Mouse (Mus musculus): ENCODE data around the gene Itga9. TPM values are rescaled to one million over a fixed set of nuclear protein-coding genes. Genes with fewer than 3 reads are reported as not detected.

Gene Itga9
- polyA plus RNA-seq, 1 experiment from 2014 or later = 5.9 TPM

- Histone ChIP-seq H3K27me3 (replicated peaks; ENCODE audit: control insufficient read depth, insufficient read depth, low read length) (no peaks in the 10 kb centered on the region), H3K4me3 (ENCODE audit: low read depth, low read length) (no peak overlapping the region), H3K36me3 (ENCODE audit: control insufficient read depth, insufficient read depth) (no peaks in the 10 kb centered on the region), H3K9ac (ENCODE audit: low read depth, low read length) (no peak overlapping the region), H3K4me2 (replicated peaks; ENCODE audit: low read depth) (no peak overlapping the region), H3K4me1 (replicated peaks; ENCODE audit: control insufficient read depth, insufficient read depth, low read length) (no peaks in the 10 kb centered on the region), H3K27ac (ENCODE audit: low read depth, low read length) (no peak overlapping the region), H3K9me3 (ENCODE audit: control insufficient read depth) (no peaks in the 10 kb centered on the region)
- no peak for TF ChIP-seq CTCF (IDR thresholded peaks at IDR 0.05; ENCODE audit: low read depth)
- WGBS = 81% methylated on average over 7 of the region's 7 CpGs
- ATAC-seq = no peak
These were observed 280.7 kb downstream of the Itga9 start for GRCm38 (mm10) chr9:118887201-118887600.

- no peak for ATAC-seq
- Histone ChIP-seq H3K4me1 (replicated peaks; ENCODE audit: control insufficient read depth, insufficient read depth, low read length) (no peaks in the 10 kb centered on the region), H3K9ac (ENCODE audit: low read depth, low read length) (no peak overlapping the region), H3K4me2 (replicated peaks; ENCODE audit: low read depth) (no peak overlapping the region), H3K27ac (ENCODE audit: low read depth, low read length) (no peak overlapping the region), H3K4me3 (ENCODE audit: low read depth, low read length) (no peak overlapping the region), H3K27me3 (replicated peaks; ENCODE audit: control insufficient read depth, insufficient read depth, low read length) (no peaks in the 10 kb centered on the region), H3K9me3 (ENCODE audit: control insufficient read depth) (no peaks in the 10 kb centered on the region), H3K36me3 (ENCODE audit: control insufficient read depth, insufficient read depth) (no peaks in the 10 kb centered on the region)
- WGBS = 91% methylated on average over 8 of the region's 8 CpGs
- TF ChIP-seq CTCF (IDR thresholded peaks at IDR 0.05; ENCODE audit: low read depth) = peak; percentile 31
These were observed 281.2 kb downstream of the Itga9 start for GRCm38 (mm10) chr9:118887734-118888133.

GRCm38 (mm10) chr9:118890149-118890548 is 283.7 kb downstream of the Itga9 start:
- Histone ChIP-seq H3K36me3 (ENCODE audit: control insufficient read depth, insufficient read depth) (no peaks in the 10 kb centered on the region), H3K9ac (ENCODE audit: low read depth, low read length) (no peak overlapping the region), H3K4me1 (replicated peaks; ENCODE audit: control insufficient read depth, insufficient read depth, low read length) (no peaks in the 10 kb centered on the region), H3K4me2 (replicated peaks; ENCODE audit: low read depth) (no peak overlapping the region), H3K27me3 (replicated peaks; ENCODE audit: control insufficient read depth, insufficient read depth, low read length) (no peaks in the 10 kb centered on the region), H3K9me3 (ENCODE audit: control insufficient read depth) (no peaks in the 10 kb centered on the region), H3K27ac (ENCODE audit: low read depth, low read length) (no peak overlapping the region), H3K4me3 (ENCODE audit: low read depth, low read length) (no peak overlapping the region)
- no peak for TF ChIP-seq CTCF (IDR thresholded peaks at IDR 0.05; ENCODE audit: low read depth)
- WGBS = 86% methylated on average over 4 of the region's 4 CpGs
- no peak for ATAC-seq

- WGBS = 56% methylated on average over 2 of the region's 2 CpGs
- H3K9me3 ChIP-seq (ENCODE audit: control insufficient read depth) = no peaks in the 10 kb centered on the region
- no peak for ATAC-seq
- no peak overlapping the region for H3K4me2 ChIP-seq (replicated peaks; ENCODE audit: low read depth)
- no peak overlapping the region for H3K4me3 ChIP-seq (ENCODE audit: low read depth, low read length)
- H3K9ac ChIP-seq (ENCODE audit: low read depth, low read length) = no peak overlapping the region
- no peaks in the 10 kb centered on the region for H3K4me1 ChIP-seq (replicated peaks; ENCODE audit: control insufficient read depth, insufficient read depth, low read length)
- H3K27ac ChIP-seq (ENCODE audit: low read depth, low read length) = no peak overlapping the region
- no peaks in the 10 kb centered on the region for H3K27me3 ChIP-seq (replicated peaks; ENCODE audit: control insufficient read depth, insufficient read depth, low read length)
- TF ChIP-seq CTCF (IDR thresholded peaks at IDR 0.05; ENCODE audit: low read depth) = no peak
- no peaks in the 10 kb centered on the region for H3K36me3 ChIP-seq (ENCODE audit: control insufficient read depth, insufficient read depth)
These were observed 284.2 kb downstream of the Itga9 start for GRCm38 (mm10) chr9:118890645-118891044.

GRCm38 (mm10) chr9:118891068-118891467 is 284.6 kb downstream of the Itga9 start:
- 73% methylated on average over 6 of the region's 6 CpGs for WGBS
- no peak overlapping the region for H3K9ac ChIP-seq (ENCODE audit: low read depth, low read length)
- no peak for ATAC-seq

GRCm38 (mm10) chr9:118891593-118891992 is 285.1 kb downstream of the Itga9 start:
- Histone ChIP-seq H3K9me3 (ENCODE audit: control insufficient read depth) (no peaks in the 10 kb centered on the region), H3K27me3 (replicated peaks; ENCODE audit: control insufficient read depth, insufficient read depth, low read length) (no peaks in the 10 kb centered on the region), H3K4me1 (replicated peaks; ENCODE audit: control insufficient read depth, insufficient read depth, low read length) (no peaks in the 10 kb centered on the region), H3K27ac (ENCODE audit: low read depth, low read length) (no peak overlapping the region), H3K4me3 (ENCODE audit: low read depth, low read length) (no peak overlapping the region), H3K4me2 (replicated peaks; ENCODE audit: low read depth) (no peak overlapping the region), H3K36me3 (ENCODE audit: control insufficient read depth, insufficient read depth) (no peaks in the 10 kb centered on the region; the same call in 1 of the 2 replicates), H3K9ac (ENCODE audit: low read depth, low read length) (no peak overlapping the region)
- TF ChIP-seq CTCF (IDR thresholded peaks at IDR 0.05; ENCODE audit: low read depth) = no peak
- no peak for ATAC-seq
- 73% methylated on average over 9 of the region's 9 CpGs for WGBS

More at GRCm38 (mm10) chr9:118891068-118891467, 284.6 kb downstream of the Itga9 start:
- Histone ChIP-seq H3K27ac (ENCODE audit: low read depth, low read length) (no peak overlapping the region), H3K36me3 (ENCODE audit: control insufficient read depth, insufficient read depth) (no peaks in the 10 kb centered on the region; the same call in 1 of the 2 replicates), H3K4me3 (ENCODE audit: low read depth, low read length) (no peak overlapping the region), H3K27me3 (replicated peaks; ENCODE audit: control insufficient read depth, insufficient read depth, low read length) (no peaks in the 10 kb centered on the region), H3K4me2 (replicated peaks; ENCODE audit: low read depth) (no peak overlapping the region), H3K4me1 (replicated peaks; ENCODE audit: control insufficient read depth, insufficient read depth, low read length) (no peaks in the 10 kb centered on the region), H3K9me3 (ENCODE audit: control insufficient read depth) (no peaks in the 10 kb centered on the region)
- no peak for TF ChIP-seq CTCF (IDR thresholded peaks at IDR 0.05; ENCODE audit: low read depth)

- WGBS = 80% methylated on average over 2 of the region's 2 CpGs
- ATAC-seq = no peak
- TF ChIP-seq CTCF (IDR thresholded peaks at IDR 0.05; ENCODE audit: low read depth) = peak; percentile 48
These were observed 288.6 kb downstream of the Itga9 start for GRCm38 (mm10) chr9:118895101-118895500.

More at GRCm38 (mm10) chr9:118895101-118895500, 288.6 kb downstream of the Itga9 start:
- H3K4me3 ChIP-seq (ENCODE audit: low read depth, low read length) = no peak overlapping the region
- peaks cover 4% of the 10 kb centered on the region for H3K36me3 ChIP-seq (ENCODE audit: control insufficient read depth, insufficient read depth)
- H3K4me1 ChIP-seq (replicated peaks; ENCODE audit: control insufficient read depth, insufficient read depth, low read length) = no peaks in the 10 kb centered on the region
- H3K9me3 ChIP-seq (ENCODE audit: control insufficient read depth) = no peaks in the 10 kb centered on the region
- H3K27me3 ChIP-seq (replicated peaks; ENCODE audit: control insufficient read depth, insufficient read depth, low read length) = no peaks in the 10 kb centered on the region
- H3K4me2 ChIP-seq (replicated peaks; ENCODE audit: low read depth) = no peak overlapping the region
- no peak overlapping the region for H3K27ac ChIP-seq (ENCODE audit: low read depth, low read length)
- H3K9ac ChIP-seq (ENCODE audit: low read depth, low read length) = no peak overlapping the region
